Mouse (Mus musculus): ENCODE measurements at regions not wholly inside any gene's neighbourhood (a gene's known extent, or its start where the extent isn't known, plus 50 kb on each side); places are given as distances from the start of the nearest gene placed in this dataset.

DNA sequence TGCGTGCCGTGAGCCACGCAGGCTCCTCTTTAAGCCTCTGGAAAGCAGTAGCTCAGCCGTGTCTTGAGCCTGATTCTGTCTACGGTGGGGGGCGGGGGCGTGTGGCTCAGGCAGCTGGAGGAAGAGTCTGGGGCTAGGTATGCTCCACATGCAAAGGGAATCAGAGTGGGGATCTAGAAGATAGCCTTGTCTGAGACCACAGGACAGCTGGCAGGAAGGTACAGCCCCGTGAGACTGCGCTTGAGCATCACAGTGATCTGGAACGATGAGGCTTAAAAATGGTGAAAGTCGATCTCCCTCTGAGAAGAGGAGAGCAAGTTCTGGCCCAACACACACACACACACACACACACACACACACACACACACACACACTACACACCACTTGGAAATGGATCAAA, 488.7 kb downstream of the Fam19a5 start:
- no peak for TF ChIP-seq CTCF (IDR thresholded peaks at IDR 0.05; ENCODE audit: extremely low read depth, insufficient read depth, insufficient read length, insufficient replicate concordance)
- no peak for TF ChIP-seq POLR2A (IDR thresholded peaks at IDR 0.05; ENCODE audit: low read depth, low read length)

Data from spleen, adult 2 months (tissue).